Comparison of ENCODE assay signal across 23 mouse cellular contexts in genomic region chr6:146005129-146005886, GRCm38 (mm10).
DNase-seq lines count a peak whose midpoint lies in the region; ATAC-seq and TF ChIP-seq lines count a peak whose summit lies in the region.
"Had no signal": no experiment of that assay in that cellular context is flagged by ENCODE, and none has a peak within 500 bp of the region (broad histone marks: within the 10 kb centered on the region; RNA-seq: fewer than 3 reads in every experiment).

No protein-coding gene starts in this region.

- TF ChIP-seq CTCF in bone marrow macrophage, adult 2 months (IDR thresholded peaks at IDR 0.05; ENCODE audit: low read depth, low read length), result no peak

- WGBS in midbrain, embryonic 10.5 days, result 91% methylated on average over 11 of the region's 11 CpGs
- 89% methylated on average over 11 of the region's 11 CpGs for WGBS in midbrain, embryonic 11.5 days

- no peak for DNase-seq in midbrain, embryonic 10.5 days (ENCODE audit: low spot score)
- no peak for DNase-seq in midbrain, embryonic 11.5 days (ENCODE audit: low spot score, missing footprints)
- no peak for DNase-seq in lung, postnatal 14 days
- no peak for DNase-seq in spleen, postnatal 10 days (ENCODE audit: low spot score in 2 of 2)
- no peak for DNase-seq in layer of hippocampus, adult 8-10 months (ENCODE audit: low spot score in 2 of 2)
- DNase-seq: B cell, adult 2 months; cerebellum, adult 11-12 months; cerebellum, postnatal 36 days; gastrocnemius, postnatal 25 days; kidney, postnatal 36 days; liver, postnatal 0 days had no signal

- H3K27ac ChIP-seq in midbrain, embryonic 10.5 days (replicated peaks), result peak overlapping the region; percentile 57
- no peak overlapping the region for H3K27ac ChIP-seq in midbrain, embryonic 11.5 days (ENCODE audit: low read depth, low read length)
- peak overlapping the region; percentile 36; the same call in 1 of the 2 replicates for H3K27ac ChIP-seq in bone marrow macrophage, adult 2 months (ENCODE audit: insufficient read depth, low read depth, low read length)
- H3K27ac ChIP-seq: hindbrain, embryonic 10.5 days; limb, embryonic 12.5 days; midbrain, embryonic 15.5 days had no signal

- H3K27me3 ChIP-seq in midbrain, embryonic 10.5 days (ENCODE audit: low read depth, poor library complexity, severe bottlenecking), result peaks cover 2% of the 10 kb centered on the region
- no peaks in the 10 kb centered on the region for H3K27me3 ChIP-seq in midbrain, embryonic 11.5 days (ENCODE audit: control insufficient read depth, insufficient read depth, low read length)
- H3K27me3 ChIP-seq: midbrain, embryonic 15.5 days had no signal

- H3K9ac ChIP-seq in midbrain, embryonic 11.5 days (ENCODE audit: low read length), result no peak overlapping the region
- H3K9ac ChIP-seq: limb, embryonic 12.5 days; liver, postnatal 0 days; midbrain, embryonic 15.5 days had no signal

- ATAC-seq in midbrain, embryonic 11.5 days (ENCODE audit: low FRiP score), result no peak
- 0 out of 2 replicates have a peak, but pooled peaks have one; percentile 21 for ATAC-seq in megakaryocyte progenitor cell, adult 5-6 weeks (replicated peaks; ENCODE audit: poor library complexity)
- ATAC-seq: forebrain, embryonic 16.5 days; hindbrain, embryonic 16.5 days; intestine, embryonic 16.5 days; liver, postnatal 0 days; lung, postnatal 0 days; midbrain, embryonic 15.5 days had no signal

- H3K36me3 ChIP-seq in midbrain, embryonic 10.5 days, result no peaks in the 10 kb centered on the region
- H3K36me3 ChIP-seq in midbrain, embryonic 11.5 days (ENCODE audit: control insufficient read depth, insufficient read depth, low read length), result no peaks in the 10 kb centered on the region
- H3K36me3 ChIP-seq: hindbrain, embryonic 10.5 days; limb, embryonic 12.5 days; midbrain, embryonic 15.5 days had no signal

- no peak overlapping the region for H3K4me2 ChIP-seq in midbrain, embryonic 11.5 days
- H3K4me2 ChIP-seq: heart, embryonic 11.5 days; limb, embryonic 12.5 days; liver, embryonic 11.5 days; midbrain, embryonic 15.5 days had no signal

- H3K4me1 ChIP-seq in midbrain, embryonic 10.5 days, result peaks cover 34% of the 10 kb centered on the region
- H3K4me1 ChIP-seq in midbrain, embryonic 11.5 days (ENCODE audit: control insufficient read depth, insufficient read depth, low read length), result 0 out of 2 replicates have a peak, but pooled peaks cover 2% of the 10 kb centered on the region
- peaks cover 42% of the 10 kb centered on the region for H3K4me1 ChIP-seq in bone marrow macrophage, adult 2 months (ENCODE audit: control insufficient read depth, insufficient read depth, low read length)

- no peak for TF ChIP-seq POLR2A in bone marrow macrophage, adult 2 months (IDR thresholded peaks at IDR 0.05; ENCODE audit: borderline replicate concordance, low read depth, low read length)

- no peaks in the 10 kb centered on the region for H3K9me3 ChIP-seq in midbrain, embryonic 10.5 days (replicated peaks)
- H3K9me3 ChIP-seq in midbrain, embryonic 11.5 days (ENCODE audit: control insufficient read depth, low read length), result no peaks in the 10 kb centered on the region
- H3K9me3 ChIP-seq: hindbrain, embryonic 10.5 days; limb, embryonic 12.5 days; megakaryocyte, embryonic 14.5 days; midbrain, embryonic 15.5 days had no signal

- H3K4me3 ChIP-seq in midbrain, embryonic 10.5 days, result no peak overlapping the region
- no peak overlapping the region for H3K4me3 ChIP-seq in midbrain, embryonic 11.5 days (ENCODE audit: low read depth, low read length)
- no peak overlapping the region for H3K4me3 ChIP-seq in bone marrow macrophage, adult 2 months (ENCODE audit: insufficient read depth, low read length)
- H3K4me3 ChIP-seq: hindbrain, embryonic 10.5 days; limb, embryonic 12.5 days; megakaryocyte, embryonic 14.5 days; midbrain, embryonic 15.5 days had no signal
